Mouse (Mus musculus): ENCODE measurements at regions not wholly inside any gene's neighbourhood (a gene's known extent, or its start where the extent isn't known, plus 50 kb on each side); places are given as distances from the start of the nearest gene placed in this dataset.

DNA sequence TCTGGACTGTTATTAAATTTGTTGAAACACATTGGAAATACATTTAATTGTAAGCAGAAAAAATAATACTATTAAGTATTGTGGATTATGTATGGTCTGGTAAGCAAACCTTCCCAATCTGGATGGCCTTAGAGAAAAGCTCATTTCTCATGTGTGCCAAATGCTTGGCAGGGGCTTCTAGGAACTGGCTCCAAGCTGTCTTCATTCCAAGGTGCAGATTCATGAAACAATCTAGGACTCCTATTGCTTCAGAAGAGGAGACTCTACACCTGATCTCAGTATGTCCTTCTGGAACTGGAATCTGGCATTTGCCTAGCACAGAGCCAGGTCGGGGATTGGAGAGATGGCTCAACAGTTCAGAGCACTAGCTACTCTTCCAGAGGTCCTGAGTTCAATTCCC, 74.9 kb upstream of the Osmr start:
- no peak for TF ChIP-seq CTCF (IDR thresholded peaks at IDR 0.05; ENCODE audit: low read depth)
- no peak for TF ChIP-seq EP300 (optimal IDR thresholded peaks at IDR 0.05)
